Mouse (Mus musculus) left cerebral cortex, adult 2 months (tissue): ENCODE measurements at regions not wholly inside any gene's neighbourhood (a gene's known extent, or its start where the extent isn't known, plus 50 kb on each side); places are given as distances from the start of the nearest gene placed in this dataset.

ENCODE experiments used
- DNase-seq, 2 experiments: peaks; one replicate each; pipeline ENCODE4 v3.0.0; 2021 to 2022; ENCODE audit warnings: low spot score in 2 of 2, mixed read lengths in 1 of 2; ENCODE audit errors: extremely low spot score in 1 of 2
- H3K27ac ChIP-seq: fragments of 200-600 bp; 2 replicates; pipeline ENCODE4 v1.8.1; 2022
- H3K4me3 ChIP-seq: fragments of 200-600 bp; 2 replicates; pipeline ENCODE4 v1.8.1; 2022
- CTCF ChIP-seq: fragments of 200-600 bp; IDR thresholded peaks from 2 replicates; pipeline ENCODE4 v1.8.1; 2022; ENCODE audit warnings: antibody characterized with exemption, mild to moderate bottlenecking, moderate library complexity
- intact Hi-C: fragments of 180-260 bp; cut with DNase I; formaldehyde crosslinking; loops from one replicate; pipeline ENCODE4 v1.15.1; 2025

GRCm38 (mm10) chr7:40177570-40177969 is 660.0 kb downstream of the Zfp619 start:
- Histone ChIP-seq H3K27ac (no peak overlapping the region), H3K4me3 (no peak overlapping the region)
- intact Hi-C loops: no loop called here
- TF ChIP-seq CTCF: no peak
- DNase-seq: no peak

DNA sequence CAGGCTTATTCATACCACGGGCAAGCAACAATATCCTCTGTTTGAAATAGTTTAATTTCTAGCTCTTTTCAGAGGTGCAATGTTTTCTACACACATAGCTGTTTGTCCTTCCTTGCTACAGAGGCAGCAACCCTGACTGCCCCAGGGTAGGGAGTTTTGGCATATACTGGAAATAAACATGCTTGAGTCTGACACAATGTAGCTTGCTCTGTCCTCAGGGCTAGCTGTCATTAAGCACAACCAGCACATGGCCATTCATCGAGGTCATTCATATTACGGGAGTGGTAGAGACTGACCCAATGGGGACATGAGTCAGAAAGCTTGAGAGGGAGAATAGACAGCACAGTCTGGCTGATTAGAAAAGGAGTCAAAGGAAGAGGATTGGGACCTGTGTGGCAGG is 677.8 kb downstream of the Zfp619 start:
- no peak for TF ChIP-seq CTCF
- no peak overlapping the region for H3K27ac ChIP-seq
- intact Hi-C loops: no loop called here
- no peak for DNase-seq
- H3K4me3 ChIP-seq: no peak overlapping the region

DNA sequence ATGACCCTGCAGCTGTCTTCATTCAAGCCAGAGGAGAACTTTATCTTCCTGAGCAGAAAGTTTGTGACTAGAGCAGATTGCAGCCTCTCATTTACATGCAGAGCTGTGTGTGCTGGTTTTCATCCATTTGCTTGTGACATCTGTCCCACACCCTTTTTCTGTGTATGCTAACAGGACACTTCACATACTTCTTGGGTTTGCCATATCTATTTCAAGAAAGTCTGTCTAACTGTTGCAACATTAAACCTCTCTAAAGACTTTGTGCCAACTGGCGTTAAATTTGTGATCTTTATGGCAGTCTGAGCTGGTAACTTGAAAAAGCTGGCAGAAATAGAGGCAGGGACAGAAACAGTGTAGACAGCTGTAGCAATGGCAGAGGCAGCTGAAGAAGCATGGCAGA is 685.0 kb downstream of the Zfp619 start:
- no peak for DNase-seq
- Histone ChIP-seq H3K27ac (no peak overlapping the region), H3K4me3 (no peak overlapping the region)
- intact Hi-C loops: no loop called here
- TF ChIP-seq CTCF: no peak

DNA sequence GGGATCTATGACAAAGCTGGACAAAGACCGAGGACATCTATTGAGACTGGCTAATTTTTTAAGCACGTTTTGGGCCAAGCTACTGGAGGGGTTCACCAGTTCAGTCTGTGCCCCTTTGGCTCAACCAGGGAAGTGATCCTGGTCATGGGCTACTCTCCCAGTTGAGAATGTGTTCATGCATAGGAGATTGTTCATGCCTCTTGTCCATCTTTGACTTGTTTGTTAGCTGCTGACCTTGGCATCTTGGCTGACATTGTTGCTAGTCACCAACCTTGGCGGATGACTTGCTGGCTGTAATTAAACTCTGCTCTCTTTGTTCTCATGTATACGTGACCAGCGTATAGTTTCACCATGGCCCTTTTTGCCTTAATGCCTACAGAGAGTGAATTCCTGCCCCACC is 686.2 kb upstream of the Vstm2b start:
- Histone ChIP-seq H3K27ac (no peak overlapping the region), H3K4me3 (no peak overlapping the region)
- DNase-seq: no peak
- intact Hi-C loops: no loop called here
- TF ChIP-seq CTCF: no peak

- Histone ChIP-seq H3K27ac (no peak overlapping the region), H3K4me3 (no peak overlapping the region)
- DNase-seq: no peak
- intact Hi-C loops: no loop called here
- TF ChIP-seq CTCF: no peak
These were observed 685.6 kb upstream of the Vstm2b start for GRCm38 (mm10) chr7:40212576-40212975.

DNA sequence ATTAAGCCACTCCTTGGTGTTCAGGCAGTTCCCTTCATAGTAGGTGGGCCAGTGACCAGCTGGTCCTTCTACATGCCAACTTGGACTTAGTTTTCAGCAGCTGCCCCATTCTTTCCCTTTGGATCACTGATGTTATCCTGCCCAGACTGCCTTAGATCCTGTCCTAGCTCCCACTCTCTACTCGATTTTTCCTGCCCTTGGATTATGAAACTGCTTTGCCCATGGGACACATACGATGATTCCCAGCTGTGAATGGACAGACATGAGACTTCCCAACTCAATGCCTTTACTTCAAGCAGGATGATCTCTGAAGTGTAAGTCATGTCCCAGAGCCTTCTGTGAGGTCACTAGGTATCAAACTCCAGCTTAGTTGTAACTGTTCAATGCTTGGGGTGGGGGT is 684.5 kb upstream of the Vstm2b start:
- TF ChIP-seq CTCF: no peak
- Histone ChIP-seq H3K27ac (no peak overlapping the region), H3K4me3 (no peak overlapping the region)
- DNase-seq: no peak
- intact Hi-C loops: no loop called here

- H3K27ac ChIP-seq: no peak overlapping the region
- H3K4me3 ChIP-seq: no peak overlapping the region
- intact Hi-C loops: no loop called here
- no peak for DNase-seq
- no peak for TF ChIP-seq CTCF
These were observed 683.7 kb upstream of the Vstm2b start for GRCm38 (mm10) chr7:40214395-40214794.

GRCm38 (mm10) chr7:40215271-40215670 is 682.9 kb upstream of the Vstm2b start:
- TF ChIP-seq CTCF: no peak
- DNase-seq: no peak
- intact Hi-C loops: no loop called here
- H3K4me3 ChIP-seq: no peak overlapping the region
- H3K27ac ChIP-seq: no peak overlapping the region

DNA sequence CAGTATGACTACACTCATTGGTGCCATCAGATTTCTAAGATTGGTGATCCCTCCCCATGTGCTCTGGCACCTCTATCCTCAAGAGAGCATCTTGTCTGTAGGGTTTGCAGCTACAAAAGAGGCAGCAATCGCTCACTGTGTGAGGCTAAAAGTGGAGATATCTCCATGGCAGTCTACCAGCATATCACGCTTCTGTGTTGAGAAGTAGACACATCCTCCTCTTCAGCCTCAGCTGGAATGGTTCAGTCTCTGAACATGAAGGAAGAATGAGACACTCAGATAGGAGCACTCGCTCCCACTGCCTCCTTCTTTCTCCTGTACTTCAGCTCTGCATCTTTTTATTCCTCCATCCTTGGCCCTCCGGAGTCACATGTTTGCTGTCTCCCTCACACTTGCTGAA is 677.6 kb upstream of the Vstm2b start:
- DNase-seq: no peak
- intact Hi-C loops: no loop called here
- H3K4me3 ChIP-seq: no peak overlapping the region
- H3K27ac ChIP-seq: no peak overlapping the region
- TF ChIP-seq CTCF: no peak

GRCm38 (mm10) chr7:40245188-40245587 is 652.9 kb upstream of the Vstm2b start:
- intact Hi-C loops: no loop called here
- no peak overlapping the region for H3K27ac ChIP-seq
- H3K4me3 ChIP-seq: no peak overlapping the region
- DNase-seq: no peak
- no peak for TF ChIP-seq CTCF

GRCm38 (mm10) chr7:40248521-40248920 is 649.6 kb upstream of the Vstm2b start:
- Histone ChIP-seq H3K4me3 (no peak overlapping the region), H3K27ac (no peak overlapping the region)
- no peak for TF ChIP-seq CTCF
- DNase-seq: no peak
- intact Hi-C loops: no loop called here

DNA sequence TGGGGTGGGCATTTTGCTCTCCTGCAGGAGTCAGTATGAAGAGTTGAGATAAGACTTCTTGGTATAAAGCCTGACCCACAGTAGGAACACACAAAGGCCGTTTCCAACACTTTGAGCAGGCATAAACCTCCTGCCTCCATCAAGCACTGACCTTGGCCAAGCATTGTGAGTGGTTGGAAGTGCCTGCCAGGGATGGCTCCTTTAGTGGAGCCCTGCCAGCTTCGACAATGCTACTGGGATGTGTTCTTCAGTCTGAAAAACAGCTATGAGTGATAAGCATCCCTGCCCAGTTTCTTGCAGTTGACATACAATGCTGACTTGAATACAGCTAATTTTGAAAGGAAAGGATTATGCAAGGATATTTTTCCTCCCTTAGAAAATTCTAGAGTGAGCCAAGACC is 644.6 kb upstream of the Vstm2b start:
- no peak for TF ChIP-seq CTCF
- Histone ChIP-seq H3K27ac (no peak overlapping the region), H3K4me3 (no peak overlapping the region)
- DNase-seq: no peak
- intact Hi-C loops: no loop called here

DNA sequence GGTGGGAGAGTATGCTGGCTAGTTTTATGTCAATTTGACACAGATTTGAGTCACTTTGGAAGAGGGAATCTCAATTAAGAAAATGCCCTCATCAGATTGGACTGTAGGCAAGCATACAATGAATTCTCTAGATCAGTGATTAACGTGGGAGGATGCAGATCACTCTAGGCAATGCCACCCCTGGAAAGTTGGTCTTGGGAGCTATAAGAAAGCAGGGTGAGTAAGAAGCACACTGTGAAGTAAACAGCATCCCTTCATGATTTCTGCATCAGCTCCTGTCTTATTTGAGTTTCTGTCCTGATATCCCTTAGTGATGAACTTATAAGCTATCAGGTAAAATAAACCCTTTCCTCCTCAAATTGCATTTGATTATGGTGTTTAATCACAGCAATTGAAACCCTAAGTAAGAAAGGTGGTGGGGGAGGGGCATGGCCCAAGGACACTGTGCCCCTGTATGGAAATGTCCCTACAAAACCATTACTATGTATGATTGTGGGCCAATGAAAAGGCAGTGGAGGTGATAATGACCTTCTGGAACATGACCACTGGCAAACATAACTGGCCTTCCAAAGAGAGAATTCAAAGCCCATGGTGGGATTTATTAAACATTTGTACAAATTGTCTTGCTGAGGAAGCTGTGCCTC is 640.3 kb upstream of the Vstm2b start:
- intact Hi-C loops: no loop called here
- no peak for DNase-seq
- no peak for TF ChIP-seq CTCF

More for the DNA sequence above, 640.3 kb upstream of the Vstm2b start:
- Histone ChIP-seq H3K27ac (no peak overlapping the region), H3K4me3 (no peak overlapping the region)
